Mouse (Mus musculus): ENCODE results near the gene S100a11. TPM values are rescaled to one million over a fixed set of nuclear protein-coding genes. Genes with fewer than 3 reads are reported as not detected.
"Not testable (repeated sequence)": the region's sequence is repeated elsewhere in the genome, so short reads cannot be mapped to it uniquely, and the experiment has no call there.

S100a11 gene
- total RNA-seq, 2 experiments from 2014 or later = 75.4 to 89.0 TPM

- intact Hi-C loops (cut with DNase I) = loop anchor here (2.0 kb wide), 1 partner anchor 27 kb away; no protein-coding TSS in a partner anchor
- DNase-seq = no peak
Observed at GRCm38 (mm10) chr3:93519856-93520329, 395 bp upstream of the S100a11 start.

- intact Hi-C loops (cut with DNase I) = loop anchor here (2.0 kb wide), 1 partner anchor 25 kb away; no protein-coding TSS in a partner anchor
- peak in 1 of 2 experiments; percentile 10 for DNase-seq
Observed at GRCm38 (mm10) chr3:93521462-93522057, 1.3 kb downstream of the S100a11 start.

- intact Hi-C loops (cut with DNase I) = no loop called here
Observed at GRCm38 (mm10) chr3:93522611-93523010, 2.3 kb downstream of the S100a11 start.

GRCm38 (mm10) chr3:93527300-93527699, 7.0 kb downstream of the S100a11 start:
- DNase-seq = no peak
- intact Hi-C loops (cut with DNase I) = no loop called here

More at GRCm38 (mm10) chr3:93522611-93523010, 2.3 kb downstream of the S100a11 start:
- DNase-seq = peak; percentile 78 to 79

- intact Hi-C loops (cut with DNase I) = no loop called here
- no peak for DNase-seq
Observed at GRCm38 (mm10) chr3:93528807-93529206, 8.5 kb downstream of the S100a11 start.

- intact Hi-C loops (cut with DNase I) = no loop called here
- DNase-seq = peak; percentile 55 to 57
Observed at GRCm38 (mm10) chr3:93537068-93537576, 16.8 kb downstream of the S100a11 start.

GRCm38 (mm10) chr3:93538486-93538885, 18.2 kb downstream of the S100a11 start:
- intact Hi-C loops (cut with DNase I) = no loop called here

GRCm38 (mm10) chr3:93541501-93541900, 21.2 kb downstream of the S100a11 start:
- DNase-seq = no peak
- intact Hi-C loops (cut with DNase I) = no loop called here

More at GRCm38 (mm10) chr3:93538486-93538885, 18.2 kb downstream of the S100a11 start:
- no peak for DNase-seq

GRCm38 (mm10) chr3:93544170-93544569, 23.9 kb downstream of the S100a11 start:
- intact Hi-C loops (cut with DNase I); DNase-seq: not testable (repeated sequence)

- DNase-seq = peak; percentile 89 to 93
- intact Hi-C loops (cut with DNase I) = loop anchor here (1.0 to 2.0 kb wide), 3 partner anchors 26 to 60 kb away; partner anchors contain the start of gene S100a11
Observed at GRCm38 (mm10) chr3:93547099-93547648, 26.9 kb downstream of the S100a11 start.

GRCm38 (mm10) chr3:93547749-93548540, 27.7 kb downstream of the S100a11 start:
- intact Hi-C loops (cut with DNase I) = loop anchor here (1.0 to 2.0 kb wide), 3 partner anchors 27 to 59 kb away; partner anchors contain the start of gene S100a11
- DNase-seq = no peak

- no peak for DNase-seq
- intact Hi-C loops (cut with DNase I) = no loop called here
Observed at GRCm38 (mm10) chr3:93548541-93549266, 28.4 kb downstream of the S100a11 start.

GRCm38 (mm10) chr3:93549986-93550385, 29.7 kb downstream of the S100a11 start:
- intact Hi-C loops (cut with DNase I) = no loop called here
- no peak for DNase-seq

GRCm38 (mm10) chr3:93551950-93552901, 31.9 kb downstream of the S100a11 start:
- intact Hi-C loops (cut with DNase I) = no loop called here
- no peak for DNase-seq

- intact Hi-C loops (cut with DNase I) = no loop called here
- no peak for DNase-seq
Observed at GRCm38 (mm10) chr3:93553311-93553710, 33.0 kb downstream of the S100a11 start.

- intact Hi-C loops (cut with DNase I) = loop anchor here (2.0 kb wide), 1 partner anchor 43 kb away; no protein-coding TSS in a partner anchor
- peak; percentile 31 to 34 for DNase-seq
Observed at GRCm38 (mm10) chr3:93553765-93554378, 33.6 kb downstream of the S100a11 start.

GRCm38 (mm10) chr3:93554379-93554980, 34.2 kb downstream of the S100a11 start:
- intact Hi-C loops (cut with DNase I) = loop anchor here (2.0 kb wide), 1 partner anchor 42 kb away; no protein-coding TSS in a partner anchor
- peak; percentile 40 to 57 for DNase-seq

All from heart, postnatal 36 days (tissue).